Comparison of ENCODE assay signal across 11 mouse cellular contexts in the genomic region with DNA sequence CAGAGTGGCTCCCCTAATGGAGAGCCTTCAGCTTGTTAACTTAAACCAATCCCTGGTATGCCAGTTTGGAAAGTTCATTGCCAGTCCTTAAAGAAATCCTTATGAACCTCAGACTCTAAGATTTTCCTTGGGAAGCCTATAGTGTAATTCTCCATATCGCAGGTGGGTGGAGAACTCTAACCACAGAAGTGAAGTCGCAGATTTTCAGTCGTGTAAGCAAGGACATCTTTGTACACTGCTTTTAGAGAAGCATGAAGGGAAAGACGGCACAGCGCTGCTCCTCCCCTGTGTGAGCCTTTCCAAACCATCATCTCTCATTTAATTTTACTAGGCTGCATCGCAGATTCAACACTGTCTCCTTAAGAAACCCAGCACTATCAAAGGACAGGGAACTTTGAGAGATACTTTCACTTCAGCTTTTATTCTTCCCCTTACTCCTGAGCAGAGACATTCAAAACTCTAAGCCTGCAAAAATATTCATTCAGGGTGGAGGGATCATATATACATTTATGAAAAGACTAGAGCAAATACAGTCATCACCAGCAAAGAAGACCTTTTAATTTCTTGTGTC. TPM values are rescaled to one million over a fixed set of nuclear protein-coding genes. Genes with fewer than 3 reads are reported as not detected.
DNase-seq lines count a peak whose midpoint lies in the region; ATAC-seq and TF ChIP-seq lines count a peak whose summit lies in the region.
"Had no signal": no experiment of that assay in that cellular context is flagged by ENCODE, and none has a peak within 500 bp of the region (broad histone marks: within the 10 kb centered on the region; RNA-seq: fewer than 3 reads in every experiment).

No protein-coding gene starts in this region.

- H3K9ac ChIP-seq in embryonic facial prominence, embryonic 11.5 days (replicated peaks; ENCODE audit: low read length), result no peak overlapping the region
- no peak overlapping the region for H3K9ac ChIP-seq in hindbrain, postnatal 0 days (replicated peaks; ENCODE audit: low read length)
- H3K9ac ChIP-seq in hindbrain, embryonic 14.5 days, result no peak overlapping the region
- no peak overlapping the region for H3K9ac ChIP-seq in heart, postnatal 0 days (replicated peaks; ENCODE audit: low read depth, low read length)

- H3K4me2 ChIP-seq in embryonic facial prominence, embryonic 11.5 days (ENCODE audit: low read depth, low read length), result no peak overlapping the region
- H3K4me2 ChIP-seq in hindbrain, postnatal 0 days (ENCODE audit: low read depth, low read length), result no peak overlapping the region
- H3K4me2 ChIP-seq in hindbrain, embryonic 14.5 days (replicated peaks), result no peak overlapping the region
- H3K4me2 ChIP-seq in heart, postnatal 0 days (ENCODE audit: low read depth, low read length), result peak overlapping the region; percentile 10; the same call in 1 of the 2 replicates

- peak; percentile 69 for TF ChIP-seq CTCF in hindbrain, postnatal 0 days (IDR thresholded peaks at IDR 0.05; ENCODE audit: low read depth)
- peak; percentile 52 for TF ChIP-seq CTCF in heart, postnatal 0 days (IDR thresholded peaks at IDR 0.05; ENCODE audit: low read depth)

- no peaks in the 10 kb centered on the region for H3K9me3 ChIP-seq in embryonic facial prominence, embryonic 11.5 days (replicated peaks; ENCODE audit: control insufficient read depth, low read length)
- H3K9me3 ChIP-seq in embryonic facial prominence, embryonic 10.5 days, result no peaks in the 10 kb centered on the region
- H3K9me3 ChIP-seq in hindbrain, postnatal 0 days (ENCODE audit: low read length), result no peaks in the 10 kb centered on the region
- no peaks in the 10 kb centered on the region for H3K9me3 ChIP-seq in hindbrain, embryonic 14.5 days (ENCODE audit: control insufficient read depth, low read length)
- no peaks in the 10 kb centered on the region for H3K9me3 ChIP-seq in heart, postnatal 0 days (replicated peaks; ENCODE audit: control insufficient read depth, low read length)

- WGBS in embryonic facial prominence, embryonic 11.5 days, result 59% methylated on average over 6 of the region's 6 CpGs
- 66% methylated on average over 6 of the region's 6 CpGs for WGBS in embryonic facial prominence, embryonic 10.5 days
- WGBS in hindbrain, postnatal 0 days, result 40% methylated on average over 6 of the region's 6 CpGs
- WGBS in hindbrain, embryonic 14.5 days, result 55% methylated on average over 6 of the region's 6 CpGs
- 34% methylated on average over 6 of the region's 6 CpGs for WGBS in heart, postnatal 0 days

- H3K36me3 ChIP-seq in embryonic facial prominence, embryonic 11.5 days (replicated peaks; ENCODE audit: control insufficient read depth, insufficient read depth, low read depth, low read length), result no peaks in the 10 kb centered on the region
- H3K36me3 ChIP-seq in embryonic facial prominence, embryonic 10.5 days (replicated peaks), result no peaks in the 10 kb centered on the region
- no peaks in the 10 kb centered on the region for H3K36me3 ChIP-seq in hindbrain, postnatal 0 days (ENCODE audit: insufficient read depth, low read length)
- no peaks in the 10 kb centered on the region for H3K36me3 ChIP-seq in hindbrain, embryonic 14.5 days (replicated peaks; ENCODE audit: control insufficient read depth, insufficient read depth)
- H3K36me3 ChIP-seq in heart, postnatal 0 days (replicated peaks; ENCODE audit: control insufficient read depth, insufficient read depth, low read length), result no peaks in the 10 kb centered on the region

- H3K4me1 ChIP-seq in embryonic facial prominence, embryonic 11.5 days (ENCODE audit: control insufficient read depth, insufficient read depth, low read length), result no peaks in the 10 kb centered on the region
- H3K4me1 ChIP-seq in embryonic facial prominence, embryonic 10.5 days, result peaks cover 14% of the 10 kb centered on the region
- H3K4me1 ChIP-seq in hindbrain, postnatal 0 days (ENCODE audit: insufficient read depth, low read length), result no peaks in the 10 kb centered on the region
- H3K4me1 ChIP-seq in hindbrain, embryonic 14.5 days (replicated peaks; ENCODE audit: control insufficient read depth, insufficient read depth, low read length), result no peaks in the 10 kb centered on the region
- H3K4me1 ChIP-seq in heart, postnatal 0 days (ENCODE audit: control insufficient read depth, insufficient read depth), result peaks cover 7% of the 10 kb centered on the region; the same call in 1 of the 2 replicates

- no peak for TF ChIP-seq EP300 in heart, postnatal 0 days (IDR thresholded peaks at IDR 0.05; ENCODE audit: low read depth)

- no peak overlapping the region for H3K27ac ChIP-seq in embryonic facial prominence, embryonic 11.5 days (replicated peaks; ENCODE audit: low read depth, low read length)
- no peak overlapping the region for H3K27ac ChIP-seq in embryonic facial prominence, embryonic 10.5 days (replicated peaks)
- no peak overlapping the region for H3K27ac ChIP-seq in hindbrain, postnatal 0 days
- no peak overlapping the region for H3K27ac ChIP-seq in hindbrain, embryonic 14.5 days
- H3K27ac ChIP-seq in heart, postnatal 0 days (ENCODE audit: low read depth), result no peak overlapping the region

- DNase-seq in embryonic facial prominence, embryonic 11.5 days (ENCODE audit: low spot score), result peak; percentile 36
- DNase-seq in embryonic facial prominence, embryonic 10.5 days (ENCODE audit: low spot score), result no peak
- DNase-seq in hindbrain, postnatal 0 days (ENCODE audit: low spot score), result peak; percentile 73
- no peak for DNase-seq in hindbrain, embryonic 14.5 days (ENCODE audit: low spot score)
- peak; percentile 38 for DNase-seq in NIH3T3 (ENCODE audit: low read depth)
- peak; percentile 50 for DNase-seq in heart, postnatal 0 days (ENCODE audit: low spot score)
- DNase-seq in urinary bladder, postnatal 25 days (ENCODE audit: low spot score), result no peak
- no peak for DNase-seq in left cerebral cortex, adult 11 months (ENCODE audit: low spot score)
- DNase-seq: cerebellum, postnatal 25 days had no signal

- ATAC-seq in embryonic facial prominence, embryonic 11.5 days (replicated peaks; ENCODE audit: insufficient number of reproducible peaks, low FRiP score, low TSS enrichment, low read depth), result no peak
- 0 out of 2 replicates have a peak, but pooled peaks have one; percentile 45 for ATAC-seq in hindbrain, postnatal 0 days
- no peak for ATAC-seq in hindbrain, embryonic 14.5 days (ENCODE audit: low FRiP score)
- ATAC-seq in heart, postnatal 0 days (ENCODE audit: insufficient read depth, low read depth), result 0 out of 2 replicates have a peak, but pooled peaks have one; percentile 45
- ATAC-seq: intestine, embryonic 16.5 days; Patski had no signal

- H3K27me3 ChIP-seq in embryonic facial prominence, embryonic 11.5 days (ENCODE audit: control insufficient read depth, insufficient read depth, low read length), result no peaks in the 10 kb centered on the region
- H3K27me3 ChIP-seq in embryonic facial prominence, embryonic 10.5 days (replicated peaks; ENCODE audit: low read depth, poor library complexity, severe bottlenecking), result no peaks in the 10 kb centered on the region
- no peaks in the 10 kb centered on the region for H3K27me3 ChIP-seq in hindbrain, postnatal 0 days (ENCODE audit: insufficient read depth, low read length)
- no peaks in the 10 kb centered on the region for H3K27me3 ChIP-seq in hindbrain, embryonic 14.5 days (ENCODE audit: control insufficient read depth, insufficient read depth, low read length)
- H3K27me3 ChIP-seq in heart, postnatal 0 days (ENCODE audit: control insufficient read depth, insufficient read depth, low read length), result no peaks in the 10 kb centered on the region
- H3K27me3 ChIP-seq: Patski had no signal

- H3K4me3 ChIP-seq in embryonic facial prominence, embryonic 11.5 days (ENCODE audit: low read depth, low read length), result no peak overlapping the region
- H3K4me3 ChIP-seq in embryonic facial prominence, embryonic 10.5 days, result no peak overlapping the region
- H3K4me3 ChIP-seq in hindbrain, postnatal 0 days (ENCODE audit: low read length), result no peak overlapping the region
- H3K4me3 ChIP-seq in hindbrain, embryonic 14.5 days (replicated peaks; ENCODE audit: low read length), result no peak overlapping the region
- H3K4me3 ChIP-seq in heart, postnatal 0 days (ENCODE audit: low read depth, low read length), result no peak overlapping the region

RNA-seq across cellular contexts. Expression of gene Man1a, which starts 16.6 kb away (rescaled TPM):
- polyA plus RNA-seq in embryonic facial prominence, embryonic 11.5 days (2014; fragmentation: Nextera tagmentation; extraction: Ambion mirVana), result 2.8 and 3.1 TPM in 2 replicates
- 1.7 and 1.9 TPM in 2 replicates for polyA plus RNA-seq in embryonic facial prominence, embryonic 10.5 days (2016; fragmentation: Nextera tagmentation; extraction: Ambion mirVana)
- total RNA-seq in hindbrain, postnatal 0 days (2014; rRNA removed), result 15.1 and 16.1 TPM in 2 replicates
- 4.2 and 4.3 TPM in 2 replicates for polyA plus RNA-seq in hindbrain, postnatal 0 days (2015; fragmentation: Nextera tagmentation; extraction: Ambion mirVana)
- polyA plus RNA-seq in hindbrain, embryonic 14.5 days (2014; fragmentation: Nextera tagmentation; extraction: Ambion mirVana), result 7.6 and 7.9 TPM in 2 replicates
- total RNA-seq in heart, postnatal 0 days (2014; rRNA removed; ENCODE audit: low replicate concordance), result 17.6 and 23.1 TPM in 2 replicates
- 3.3 and 3.5 TPM in 2 replicates for polyA plus RNA-seq in heart, postnatal 0 days (2015; fragmentation: Nextera tagmentation; extraction: Ambion mirVana)

Comparison
In these comparisons a context has a peak if more than half of its experiments do, and no peak if none do; other contexts are left out.
1. ATAC-seq: peak in hindbrain, postnatal 0 days (single experiment) and heart, postnatal 0 days (single experiment); none in embryonic facial prominence, embryonic 11.5 days (single experiment) and hindbrain, embryonic 14.5 days (single experiment).
2. DNase-seq: peak in embryonic facial prominence, embryonic 11.5 days (single experiment), hindbrain, postnatal 0 days (single experiment), NIH3T3 (single experiment) and heart, postnatal 0 days (single experiment); none in embryonic facial prominence, embryonic 10.5 days (single experiment), hindbrain, embryonic 14.5 days (single experiment), urinary bladder, postnatal 25 days (single experiment) and left cerebral cortex, adult 11 months (single experiment).